Mouse (Mus musculus) midbrain, embryonic 14.5 days (tissue): ENCODE measurements around the gene Exog. TPM values are rescaled to one million over a fixed set of nuclear protein-coding genes. Genes with fewer than 3 reads are reported as not detected.

ENCODE experiments used
- ATAC-seq: fragments of 200-750 bp; cut with Nextera tagmentation; 2 replicates; pipeline ENCODE4 v1.8.0; 2017; ENCODE audit warnings: moderate number of reproducible peaks, moderate library complexity; ENCODE audit not compliant: low FRiP score, low TSS enrichment
- DNase-seq: peaks from one replicate; pipeline ENCODE4 v3.0.0-alpha.2; 2015
- H3K27ac ChIP-seq: fragments of 300-500 bp; sonication (generic); replicated peaks from 2 replicates; pipeline ENCODE4 v1.5.1; 2014; ENCODE audit warnings: mild to moderate bottlenecking, low read depth, low read length, moderate library complexity
- H3K27me3 ChIP-seq: fragments of 300-500 bp; sonication (generic); 2 replicates; pipeline ENCODE4 v1.6.1; 2014; ENCODE audit warnings: low read length, control low read depth, mixed read lengths; ENCODE audit not compliant: control insufficient read depth, insufficient read depth
- H3K36me3 ChIP-seq: fragments of 300-500 bp; sonication (generic); 2 replicates; pipeline ENCODE4 v1.6.1; 2014; ENCODE audit warnings: low read length, control low read depth; ENCODE audit not compliant: control insufficient read depth, insufficient read depth
- H3K4me1 ChIP-seq: fragments of 300-500 bp; sonication (generic); 2 replicates; pipeline ENCODE4 v1.6.1; 2014; ENCODE audit warnings: mild to moderate bottlenecking, antibody characterized with exemption, low read length, control low read depth; ENCODE audit not compliant: control insufficient read depth, insufficient read depth
- H3K4me2 ChIP-seq: fragments of 300-500 bp; sonication (generic); 2 replicates; pipeline ENCODE4 v1.6.1; 2014; ENCODE audit warnings: mild to moderate bottlenecking, low read length, moderate library complexity
- H3K4me3 ChIP-seq: fragments of 300-500 bp; sonication (generic); replicated peaks from 2 replicates; pipeline ENCODE4 v1.5.1; 2014; ENCODE audit warnings: low read depth, low read length
- H3K9ac ChIP-seq: fragments of 300-500 bp; sonication (generic); replicated peaks from 2 replicates; pipeline ENCODE4 v1.6.1; 2014; ENCODE audit warnings: mild to moderate bottlenecking, low read length, moderate library complexity
- H3K9me3 ChIP-seq: fragments of 300-500 bp; sonication (generic); 2 replicates; pipeline ENCODE4 v1.6.1; 2016; ENCODE audit warnings: low read length, control low read depth, mixed read lengths; ENCODE audit not compliant: control insufficient read depth
- WGBS: fragments of 180-500 bp; shearing (Covaris S2); extraction: QIAGEN DNeasy Blood & Tissue Kit; methylation state at CpG from one replicate; pipeline ENCODE4 v1.1.7; 2014; 5-methylcytosine and 5-hydroxymethylcytosine counted together
- polyA plus RNA-seq: library from polyadenylated mRNA; unstranded; fragments of >200 nt; fragmentation: Nextera tagmentation; extraction: Ambion mirVana; gene quantifications from 2 replicates; pipeline ENCODE4 v1.2.1, GENCODE M21; 2014

Gene Exog
- polyA plus RNA-seq, 1 experiment from 2014 or later: 56.0 TPM

DNA sequence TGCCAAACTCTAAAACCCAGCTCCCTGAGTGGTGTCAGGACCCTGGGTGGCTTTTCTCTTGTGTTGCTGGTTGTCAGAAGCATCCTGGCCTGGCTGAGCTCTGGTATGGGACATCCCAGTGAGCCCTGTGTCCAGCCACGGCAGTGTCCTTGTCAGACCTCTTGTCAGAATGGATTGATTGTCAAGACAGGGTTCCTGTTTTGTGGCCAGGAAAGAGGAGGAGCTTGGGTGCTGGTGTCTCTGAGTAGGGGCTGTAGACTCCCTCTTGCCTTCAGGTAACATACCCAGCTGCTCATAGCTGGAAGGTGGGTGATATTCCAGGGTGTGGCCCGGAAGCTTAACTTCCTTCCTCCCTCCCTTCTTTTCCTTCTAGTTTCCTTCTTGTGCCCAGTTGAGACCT lies 8.9 kb upstream of the Exog start:
- DNase-seq: no peak
- Histone ChIP-seq H3K4me3 (no peak overlapping the region), H3K27me3 (no peaks in the 10 kb centered on the region), H3K36me3 (peaks cover 93% of the 10 kb centered on the region), H3K9me3 (no peaks in the 10 kb centered on the region), H3K9ac (no peak overlapping the region), H3K4me2 (no peak overlapping the region), H3K4me1 (no peaks in the 10 kb centered on the region), H3K27ac (no peak overlapping the region)
- WGBS: 90% methylated on average over 2 of the region's 2 CpGs
- no peak for ATAC-seq

GRCm38 (mm10) chr9:119438065-119438464 lies 6.7 kb upstream of the Exog start:
- Histone ChIP-seq H3K4me1 (no peaks in the 10 kb centered on the region), H3K36me3 (peaks cover 80% of the 10 kb centered on the region), H3K4me2 (no peak overlapping the region), H3K9ac (no peak overlapping the region), H3K4me3 (no peak overlapping the region), H3K9me3 (no peaks in the 10 kb centered on the region), H3K27ac (no peak overlapping the region), H3K27me3 (no peaks in the 10 kb centered on the region)
- no peak for DNase-seq
- WGBS: 94% methylated on average over 12 of the region's 12 CpGs
- ATAC-seq: no peak

DNA sequence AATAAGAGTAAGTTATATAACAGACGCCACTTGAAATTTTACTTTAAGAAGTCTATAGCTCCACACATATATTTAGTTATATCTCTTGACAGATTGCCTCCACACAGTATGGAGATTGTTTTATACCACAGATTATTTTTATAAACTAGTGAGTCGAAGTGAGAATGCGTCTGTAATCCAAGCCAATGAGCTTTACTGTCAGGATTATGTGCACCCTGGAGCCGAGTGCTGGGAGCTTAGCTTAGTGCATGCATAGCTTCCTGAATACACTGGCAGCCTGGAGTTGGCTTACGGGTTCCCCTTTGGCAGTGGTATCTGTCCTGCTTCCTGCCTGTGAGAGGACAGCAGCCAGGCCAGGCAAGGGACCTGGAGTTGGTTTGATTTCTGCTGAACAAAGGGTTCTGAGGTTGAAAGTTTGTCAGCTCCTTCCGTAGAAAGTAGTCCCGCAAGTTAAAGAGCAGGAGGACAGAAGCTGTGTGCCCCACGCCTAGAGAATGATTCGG lies 6.2 kb upstream of the Exog start:
- 92% methylated on average over 9 of the region's 9 CpGs for WGBS
- no peaks in the 10 kb centered on the region for H3K9me3 ChIP-seq
- H3K9ac ChIP-seq: no peak overlapping the region
- H3K36me3 ChIP-seq: peaks cover 76% of the 10 kb centered on the region
- H3K4me1 ChIP-seq: no peaks in the 10 kb centered on the region
- H3K4me3 ChIP-seq: no peak overlapping the region
- no peak for DNase-seq
- H3K27ac ChIP-seq: no peak overlapping the region
- H3K27me3 ChIP-seq: no peaks in the 10 kb centered on the region
- ATAC-seq: no peak
- H3K4me2 ChIP-seq: no peak overlapping the region

- ATAC-seq: no peak
- Histone ChIP-seq H3K4me2 (peak overlapping the region; percentile 91), H3K4me3 (peak overlapping the region; percentile 79), H3K27ac (no peak overlapping the region; the same call in 1 of the 2 replicates), H3K9ac (peak overlapping the region; percentile 89), H3K27me3 (no peaks in the 10 kb centered on the region), H3K4me1 (peaks cover 10% of the 10 kb centered on the region), H3K36me3 (peaks cover 47% of the 10 kb centered on the region), H3K9me3 (no peaks in the 10 kb centered on the region)
- WGBS: 41% methylated on average over 6 of the region's 6 CpGs
- no peak for DNase-seq
These were observed 994 bp downstream of the Exog start for GRCm38 (mm10) chr9:119445737-119446136.

GRCm38 (mm10) chr9:119455967-119456366 lies 11.2 kb downstream of the Exog start:
- Histone ChIP-seq H3K4me3 (no peak overlapping the region), H3K9me3 (no peaks in the 10 kb centered on the region), H3K27me3 (no peaks in the 10 kb centered on the region), H3K4me2 (no peak overlapping the region), H3K9ac (no peak overlapping the region), H3K27ac (no peak overlapping the region), H3K36me3 (peaks cover 50% of the 10 kb centered on the region), H3K4me1 (no peaks in the 10 kb centered on the region)
- DNase-seq (no peak), ATAC-seq (no peak)
- 91% methylated on average over 14 of the region's 14 CpGs for WGBS

- Histone ChIP-seq H3K4me2 (no peak overlapping the region), H3K27ac (no peak overlapping the region), H3K36me3 (peaks cover 50% of the 10 kb centered on the region), H3K4me3 (no peak overlapping the region), H3K27me3 (no peaks in the 10 kb centered on the region), H3K4me1 (no peaks in the 10 kb centered on the region), H3K9me3 (no peaks in the 10 kb centered on the region), H3K9ac (no peak overlapping the region)
- 90% methylated on average over 14 of the region's 14 CpGs for WGBS
- ATAC-seq (no peak), DNase-seq (no peak)
These were observed 12.4 kb downstream of the Exog start for GRCm38 (mm10) chr9:119457122-119457521.

DNA sequence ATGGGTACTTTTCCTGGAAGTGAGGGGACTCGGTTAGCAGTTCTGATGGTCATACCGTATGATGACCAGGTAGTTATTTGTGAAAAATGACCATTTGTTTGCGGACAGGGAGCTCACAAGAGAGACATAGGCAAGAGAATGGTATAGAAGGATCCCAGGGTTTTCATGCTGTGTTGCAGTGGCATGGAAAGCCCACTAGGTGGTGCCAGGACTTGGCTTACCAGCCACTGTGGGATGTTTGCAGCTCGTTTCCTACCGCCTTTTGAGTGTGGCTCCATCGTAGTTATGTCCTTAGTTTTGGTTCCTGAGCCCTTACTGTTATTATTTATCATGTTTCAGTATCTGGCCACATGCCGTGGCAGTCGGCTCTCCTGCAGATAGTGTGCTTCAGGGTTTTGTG lies 15.7 kb downstream of the Exog start:
- Histone ChIP-seq H3K4me3 (no peak overlapping the region), H3K36me3 (peaks cover 68% of the 10 kb centered on the region), H3K9ac (no peak overlapping the region), H3K4me1 (no peaks in the 10 kb centered on the region), H3K4me2 (no peak overlapping the region), H3K9me3 (no peaks in the 10 kb centered on the region), H3K27ac (no peak overlapping the region), H3K27me3 (no peaks in the 10 kb centered on the region)
- DNase-seq: peak; percentile 90
- WGBS: 49% methylated on average over 8 of the region's 8 CpGs
- ATAC-seq: no peak; the same call in 1 of the 2 replicates

- Histone ChIP-seq H3K9ac (no peak overlapping the region), H3K4me2 (no peak overlapping the region), H3K4me1 (no peaks in the 10 kb centered on the region), H3K9me3 (no peaks in the 10 kb centered on the region), H3K27ac (no peak overlapping the region), H3K36me3 (peaks cover 66% of the 10 kb centered on the region), H3K27me3 (no peaks in the 10 kb centered on the region), H3K4me3 (no peak overlapping the region)
- 81% methylated on average over 6 of the region's 6 CpGs for WGBS
- ATAC-seq (no peak), DNase-seq (no peak)
These were observed 20.3 kb downstream of the Exog start for GRCm38 (mm10) chr9:119465056-119465455.

- Histone ChIP-seq H3K4me3 (no peak overlapping the region), H3K4me1 (no peaks in the 10 kb centered on the region), H3K27ac (no peak overlapping the region), H3K9ac (no peak overlapping the region), H3K9me3 (no peaks in the 10 kb centered on the region), H3K4me2 (no peak overlapping the region), H3K27me3 (no peaks in the 10 kb centered on the region), H3K36me3 (peaks cover 69% of the 10 kb centered on the region)
- ATAC-seq: no peak
- WGBS: 51% methylated on average over 7 of the region's 7 CpGs
- peak; percentile 63 for DNase-seq
These were observed 20.9 kb downstream of the Exog start for GRCm38 (mm10) chr9:119465595-119465994.
